Mouse (Mus musculus) stomach, embryonic 16.5 days (tissue): Measurements from ENCODE around the gene Moxd1. TPM values are rescaled to one million over a fixed set of nuclear protein-coding genes. Genes with fewer than 3 reads are reported as not detected.

ENCODE experiments used
- ATAC-seq: fragments of 200-750 bp; cut with Nextera tagmentation; 2 replicates; pipeline ENCODE4 v1.8.0; 2017; ENCODE audit warnings: moderate number of reproducible peaks, moderate TSS enrichment; ENCODE audit not compliant: insufficient read depth, low FRiP score
- H3K27ac ChIP-seq: fragments of 300-500 bp; sonication (generic); 2 replicates; pipeline ENCODE4 v1.5.1; 2014; ENCODE audit warnings: low read length
- H3K27me3 ChIP-seq: fragments of 300-500 bp; sonication (generic); 2 replicates; pipeline ENCODE4 v1.6.1; 2014; ENCODE audit warnings: low read length, control low read depth, mixed read lengths; ENCODE audit not compliant: control insufficient read depth, insufficient read depth
- H3K36me3 ChIP-seq: fragments of 300-500 bp; sonication (generic); 2 replicates; pipeline ENCODE4 v1.6.1; 2014; ENCODE audit warnings: low read length; ENCODE audit not compliant: control insufficient read depth, insufficient read depth
- H3K4me1 ChIP-seq: fragments of 300-500 bp; sonication (generic); 2 replicates; pipeline ENCODE4 v1.6.1; 2014; ENCODE audit warnings: low read length, control low read depth, mixed read lengths; ENCODE audit not compliant: control insufficient read depth, insufficient read depth
- H3K4me2 ChIP-seq: fragments of 300-500 bp; sonication (generic); 2 replicates; pipeline ENCODE4 v1.6.1; 2014; ENCODE audit warnings: low read depth, low read length, mixed read lengths
- H3K4me3 ChIP-seq: fragments of 300-500 bp; sonication (generic); replicated peaks from 2 replicates; pipeline ENCODE4 v1.5.1; 2014; ENCODE audit warnings: mild to moderate bottlenecking, low read length
- H3K9ac ChIP-seq: fragments of 300-500 bp; sonication (generic); 2 replicates; pipeline ENCODE4 v1.6.1; 2014; ENCODE audit warnings: low read length
- H3K9me3 ChIP-seq: fragments of 300-500 bp; sonication (generic); replicated peaks from 2 replicates; pipeline ENCODE4 v1.6.1; 2016; ENCODE audit warnings: low read length, control low read depth; ENCODE audit not compliant: control insufficient read depth
- WGBS: fragments of 180-500 bp; shearing (Covaris S2); extraction: QIAGEN DNeasy Blood & Tissue Kit; methylation state at CpG from one replicate; pipeline ENCODE4 v1.1.7; 2014; 5-methylcytosine and 5-hydroxymethylcytosine counted together
- polyA plus RNA-seq: library from polyadenylated mRNA; unstranded; fragments of >200 nt; fragmentation: Nextera tagmentation; extraction: Ambion mirVana; gene quantifications from 2 replicates; pipeline ENCODE4 v1.2.1, GENCODE M21; 2015

Gene Moxd1
- polyA plus RNA-seq, 1 experiment from 2014 or later, result 11.0 TPM

DNA sequence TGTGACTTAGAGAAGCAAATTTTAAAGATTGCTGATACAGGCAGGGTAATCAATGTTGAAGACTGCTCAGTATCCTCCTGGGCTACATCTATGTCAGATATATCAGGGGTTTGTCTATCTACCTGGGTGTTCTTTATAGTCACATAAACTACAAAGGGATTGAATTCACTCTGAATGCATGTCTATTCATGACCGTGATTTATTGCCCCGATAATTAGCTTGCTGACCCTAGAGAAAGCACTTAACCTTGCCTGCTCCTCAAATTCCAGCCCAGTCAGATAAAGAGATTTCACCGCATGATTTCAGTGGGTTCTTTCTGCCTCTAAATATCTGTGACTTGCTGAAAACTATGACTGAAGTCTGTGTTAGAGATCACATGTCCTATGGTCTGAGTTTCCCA, 35.6 kb downstream of the Moxd1 start:
- Histone ChIP-seq H3K4me2 (no peak overlapping the region), H3K27me3 (no peaks in the 10 kb centered on the region), H3K9ac (no peak overlapping the region), H3K9me3 (no peaks in the 10 kb centered on the region), H3K27ac (no peak overlapping the region), H3K4me1 (no peaks in the 10 kb centered on the region), H3K36me3 (no peaks in the 10 kb centered on the region), H3K4me3 (no peak overlapping the region)
- WGBS, result 59% methylated on average over 3 of the region's 3 CpGs
- no peak for ATAC-seq

DNA sequence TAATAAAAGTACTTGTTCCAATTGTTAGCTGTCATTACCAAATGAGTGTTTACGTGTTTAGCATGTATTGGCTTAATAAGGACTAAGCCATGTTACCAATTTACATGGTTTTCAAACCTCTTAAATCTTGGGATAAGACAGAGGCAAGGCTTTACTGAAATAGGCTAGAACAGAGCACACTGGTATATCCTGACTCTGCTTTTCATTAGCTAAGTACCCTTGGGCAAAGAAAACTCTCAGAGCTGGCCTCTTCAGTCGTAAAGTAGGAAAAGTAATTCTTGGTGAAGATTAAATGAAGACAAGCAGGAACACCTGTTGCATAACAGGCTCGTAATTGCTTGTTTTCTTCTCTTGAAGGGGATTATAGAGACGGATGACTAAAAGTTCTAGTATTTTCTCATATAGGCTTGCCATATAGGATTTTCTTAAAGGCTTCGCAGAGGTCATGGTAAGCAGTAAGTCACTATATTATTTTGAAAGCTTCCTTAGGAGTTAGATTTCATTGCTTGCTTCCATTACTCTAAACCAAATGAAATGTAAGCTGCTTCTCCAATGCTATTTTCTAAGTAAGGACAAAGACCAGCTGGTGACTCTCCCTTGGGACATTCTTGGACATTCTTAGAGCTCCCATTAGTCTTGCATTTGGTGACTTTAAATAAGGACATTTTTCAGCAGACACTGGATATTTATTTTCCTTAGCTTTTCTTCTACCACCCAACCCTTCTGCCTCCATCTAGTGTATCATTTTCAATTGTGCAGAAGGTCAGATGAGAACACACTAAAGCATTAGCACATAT, 36.7 kb downstream of the Moxd1 start:
- Histone ChIP-seq H3K4me2 (no peak overlapping the region), H3K4me1 (no peaks in the 10 kb centered on the region), H3K9ac (no peak overlapping the region), H3K27ac (no peak overlapping the region), H3K9me3 (no peaks in the 10 kb centered on the region), H3K4me3 (no peak overlapping the region), H3K36me3 (no peaks in the 10 kb centered on the region), H3K27me3 (no peaks in the 10 kb centered on the region)
- ATAC-seq, result no peak
- WGBS, result 63% methylated on average over 5 of the region's 5 CpGs

DNA sequence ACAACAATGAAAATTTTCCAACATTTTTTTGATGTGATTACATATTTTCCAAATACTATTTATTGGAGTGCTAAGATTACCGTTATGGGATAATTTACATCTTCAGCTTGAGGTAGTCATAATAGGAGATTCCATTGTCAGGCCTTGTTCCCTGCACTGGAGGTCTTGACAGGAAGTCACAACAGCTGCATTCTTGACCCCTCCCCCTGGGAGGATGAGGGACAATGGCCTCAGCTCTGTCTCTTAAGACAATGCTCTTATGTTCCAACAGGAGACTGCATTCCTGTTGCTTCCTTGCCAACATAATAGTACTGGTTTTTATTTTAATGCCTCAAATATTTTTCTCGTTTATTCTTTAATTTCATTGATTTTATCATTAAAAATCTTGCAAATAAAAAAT, 44.2 kb downstream of the Moxd1 start:
- ATAC-seq, result no peak
- Histone ChIP-seq H3K9ac (no peak overlapping the region), H3K27me3 (no peaks in the 10 kb centered on the region), H3K36me3 (no peaks in the 10 kb centered on the region), H3K4me3 (no peak overlapping the region), H3K4me1 (no peaks in the 10 kb centered on the region), H3K27ac (no peak overlapping the region), H3K9me3 (no peaks in the 10 kb centered on the region), H3K4me2 (no peak overlapping the region)
- WGBS, result 70% methylated on average over 2 of the region's 2 CpGs

DNA sequence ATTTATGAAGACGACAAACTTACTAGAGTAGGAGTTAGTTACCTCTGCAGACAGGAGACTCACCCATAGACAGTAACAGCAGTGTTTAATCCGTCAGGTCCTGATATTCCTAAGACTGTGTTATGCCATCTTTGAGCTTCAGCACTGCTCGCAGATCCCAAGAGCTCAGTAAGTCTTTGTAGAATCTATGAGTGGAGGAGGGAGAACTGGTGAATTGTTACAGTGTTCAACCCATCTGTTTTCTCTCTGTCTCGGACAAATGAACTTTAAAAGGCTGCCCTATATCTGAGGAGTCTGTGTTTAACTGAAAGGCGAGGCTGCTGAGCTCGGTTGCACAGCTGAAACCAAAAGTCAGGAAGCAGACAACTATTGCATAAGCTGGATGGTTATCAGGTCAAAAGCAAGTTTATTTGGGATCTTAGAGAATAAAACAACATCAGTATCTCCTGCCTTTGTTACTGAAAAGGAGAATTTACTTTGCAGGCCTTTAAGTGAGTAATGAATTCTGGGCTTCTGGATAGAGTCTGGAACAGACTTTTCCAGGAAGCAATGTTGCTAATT, 47.8 kb downstream of the Moxd1 start:
- H3K27me3 ChIP-seq, result no peaks in the 10 kb centered on the region
- no peaks in the 10 kb centered on the region for H3K36me3 ChIP-seq
- no peaks in the 10 kb centered on the region for H3K4me1 ChIP-seq
- no peak overlapping the region for H3K27ac ChIP-seq
- ATAC-seq, result no peak
- no peaks in the 10 kb centered on the region for H3K9me3 ChIP-seq
- no peak overlapping the region for H3K4me2 ChIP-seq
- H3K4me3 ChIP-seq, result no peak overlapping the region
- no peak overlapping the region for H3K9ac ChIP-seq
- WGBS, result 36% methylated on average over 6 of the region's 6 CpGs

DNA sequence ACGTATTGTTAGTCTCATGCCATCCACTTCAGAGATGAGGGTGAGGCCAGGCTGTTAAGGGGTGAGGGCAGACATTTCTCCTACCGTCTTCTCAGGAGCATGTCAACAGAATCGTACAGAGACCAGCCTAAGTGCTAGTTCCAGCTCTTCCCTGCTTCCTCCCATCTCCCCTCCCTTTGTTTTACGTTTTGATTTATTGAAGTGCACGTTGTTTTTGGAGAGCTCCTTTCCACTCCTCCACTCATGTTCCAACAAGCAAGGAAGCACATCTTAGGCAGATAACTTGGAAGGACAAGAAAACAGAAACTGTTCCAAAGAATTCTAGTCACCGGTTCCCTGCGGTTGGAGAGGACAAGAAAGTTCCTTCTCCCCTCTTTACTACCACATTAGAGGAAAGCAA, 52.9 kb downstream of the Moxd1 start:
- H3K4me2 ChIP-seq, result no peak overlapping the region
- no peaks in the 10 kb centered on the region for H3K9me3 ChIP-seq
- H3K27ac ChIP-seq, result no peak overlapping the region
- H3K36me3 ChIP-seq, result no peaks in the 10 kb centered on the region
- no peak for ATAC-seq
- 30% methylated on average over 7 of the region's 7 CpGs for WGBS
- H3K4me3 ChIP-seq, result no peak overlapping the region
- H3K27me3 ChIP-seq, result no peaks in the 10 kb centered on the region
- H3K9ac ChIP-seq, result no peak overlapping the region
- H3K4me1 ChIP-seq, result no peaks in the 10 kb centered on the region

DNA sequence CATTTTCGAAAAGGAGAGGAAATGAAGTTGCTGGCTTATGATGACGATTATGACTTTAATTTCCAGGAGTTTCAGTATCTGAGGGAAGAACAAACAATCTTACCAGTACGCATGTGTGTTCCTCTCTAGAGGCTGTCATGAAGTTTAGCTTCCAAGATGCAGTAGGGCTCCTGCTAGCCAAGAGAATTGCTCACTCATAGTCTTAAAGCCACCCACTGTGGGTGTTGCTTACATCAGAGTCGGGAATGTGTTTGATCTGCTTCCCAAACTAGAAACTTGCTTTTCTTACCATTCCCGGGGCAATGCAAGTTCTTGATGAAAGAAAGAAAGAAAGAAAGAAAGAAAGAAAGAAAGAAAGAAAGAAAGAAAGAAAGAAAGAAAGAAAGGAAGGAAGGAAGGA, 59.3 kb downstream of the Moxd1 start:
- H3K9ac ChIP-seq, result no peak overlapping the region
- no peaks in the 10 kb centered on the region for H3K36me3 ChIP-seq
- no peak overlapping the region for H3K4me2 ChIP-seq
- no peaks in the 10 kb centered on the region for H3K27me3 ChIP-seq
- H3K4me1 ChIP-seq, result no peaks in the 10 kb centered on the region
- WGBS, result 57% methylated on average over 5 of the region's 5 CpGs
- H3K9me3 ChIP-seq, result no peaks in the 10 kb centered on the region
- no peak overlapping the region for H3K27ac ChIP-seq
- no peak for ATAC-seq
- H3K4me3 ChIP-seq, result no peak overlapping the region

DNA sequence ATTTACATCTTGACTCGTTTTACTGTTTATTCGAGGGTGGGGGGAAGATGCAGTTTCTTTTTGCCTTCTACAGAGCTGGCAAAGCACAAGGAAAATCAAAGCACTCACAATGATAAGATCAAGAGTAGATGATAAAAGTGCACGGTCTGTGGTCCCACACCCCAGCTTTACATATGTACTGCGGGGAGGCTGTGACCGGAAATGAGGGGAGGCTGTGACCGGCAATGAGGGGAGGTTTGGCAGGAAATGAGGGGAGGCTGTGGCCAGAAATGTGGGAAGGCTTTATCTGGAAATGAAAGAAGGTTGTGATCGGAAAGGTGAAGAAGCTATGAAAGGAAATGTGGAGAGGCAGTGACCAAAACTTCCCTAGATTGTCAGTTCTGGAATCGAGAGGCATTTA, 68.3 kb downstream of the Moxd1 start:
- ATAC-seq, result no peak
- no peak overlapping the region for H3K27ac ChIP-seq
- no peak overlapping the region for H3K9ac ChIP-seq
- H3K36me3 ChIP-seq, result no peaks in the 10 kb centered on the region
- H3K4me1 ChIP-seq, result no peaks in the 10 kb centered on the region
- no peaks in the 10 kb centered on the region for H3K9me3 ChIP-seq
- H3K4me2 ChIP-seq, result no peak overlapping the region
- H3K27me3 ChIP-seq, result no peaks in the 10 kb centered on the region
- WGBS, result 65% methylated on average over 8 of the region's 8 CpGs
- no peak overlapping the region for H3K4me3 ChIP-seq

DNA sequence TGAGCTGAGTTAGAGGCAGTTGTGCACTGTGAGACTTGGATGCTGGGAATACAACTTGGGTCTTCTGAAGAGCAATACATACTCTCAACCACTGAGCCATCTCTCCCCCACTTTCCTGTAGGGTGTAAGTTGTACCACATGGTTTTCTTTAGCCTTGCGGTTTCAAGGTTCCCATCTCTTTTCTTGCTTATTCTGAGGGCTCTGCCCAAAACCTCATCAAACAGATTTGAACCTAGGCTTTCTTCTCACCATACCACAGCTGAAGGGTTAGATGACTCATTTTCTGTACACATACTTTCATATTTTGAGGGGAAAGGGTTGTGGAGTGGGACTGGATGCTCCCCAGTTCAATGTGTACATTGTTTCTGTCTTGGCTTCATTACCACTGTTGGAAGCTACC, 69.4 kb downstream of the Moxd1 start:
- Histone ChIP-seq H3K27me3 (no peaks in the 10 kb centered on the region), H3K27ac (no peak overlapping the region), H3K9ac (no peak overlapping the region), H3K4me2 (no peak overlapping the region), H3K4me3 (no peak overlapping the region), H3K36me3 (no peaks in the 10 kb centered on the region), H3K4me1 (no peaks in the 10 kb centered on the region), H3K9me3 (no peaks in the 10 kb centered on the region)
- no peak for ATAC-seq
- WGBS, result 97% methylated on average over 1 of the region's 1 CpGs

DNA sequence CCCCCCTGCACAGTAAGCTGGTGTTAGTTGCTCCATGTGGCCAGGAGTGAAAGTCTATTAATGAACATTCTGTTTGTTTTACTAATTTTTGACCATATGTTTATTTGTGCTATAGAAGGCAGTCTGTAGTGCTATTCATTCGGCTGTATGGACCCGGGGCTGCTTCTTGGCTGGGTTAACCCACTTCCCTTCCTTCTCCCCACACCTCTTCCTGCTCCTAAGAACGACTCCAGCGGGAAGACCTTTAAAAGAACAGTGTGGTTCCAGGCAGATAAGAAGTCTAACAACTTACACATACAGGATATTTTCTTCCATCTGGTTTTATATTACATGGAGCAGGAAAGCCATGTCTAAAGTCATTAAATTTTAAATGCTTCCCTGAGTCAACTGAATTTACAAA, 73.3 kb downstream of the Moxd1 start:
- H3K9me3 ChIP-seq, result no peaks in the 10 kb centered on the region

More for the DNA sequence above, 73.3 kb downstream of the Moxd1 start:
- Histone ChIP-seq H3K4me2 (no peak overlapping the region), H3K9ac (no peak overlapping the region), H3K36me3 (no peaks in the 10 kb centered on the region), H3K27ac (no peak overlapping the region), H3K4me3 (no peak overlapping the region), H3K27me3 (no peaks in the 10 kb centered on the region), H3K4me1 (no peaks in the 10 kb centered on the region)
- WGBS, result 48% methylated on average over 4 of the region's 4 CpGs
- ATAC-seq, result no peak
